Mouse (Mus musculus): ENCODE data around the gene Bcl7a.

DNA sequence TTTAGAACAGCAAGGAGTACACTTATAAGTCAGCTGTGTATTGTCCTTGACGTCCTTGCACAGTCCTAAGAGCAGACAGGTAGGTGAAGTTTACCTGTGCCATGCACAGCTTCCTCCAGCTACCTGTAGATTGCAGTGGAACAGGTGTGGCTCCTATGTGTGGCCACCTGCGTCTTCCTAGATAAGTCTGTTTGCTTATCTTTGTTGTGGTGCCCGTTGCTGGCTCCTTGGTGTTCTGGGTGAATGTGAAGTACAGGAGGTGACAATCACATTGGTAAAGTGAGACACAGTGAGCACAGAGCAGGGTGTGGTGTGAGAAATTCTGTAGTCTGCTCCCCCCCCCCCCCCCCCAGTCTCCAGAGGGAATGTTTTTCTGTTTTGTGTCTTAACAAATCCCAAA lies 72.5 kb downstream of the Bcl7a start:
- TF ChIP-seq GATA1 (IDR thresholded peaks at IDR 0.05; ENCODE audit: borderline replicate concordance, low read length) = no peak
- TF ChIP-seq FLI1 (IDR thresholded peaks at IDR 0.05; ENCODE audit: low read length) = no peak

Measured in megakaryocyte, embryonic 14.5 days (primary cell).